ENCODE assay signal across 9 mouse cellular contexts in genomic region chr17:81481843-81482490, GRCm38 (mm10). TPM values are rescaled to one million over a fixed set of nuclear protein-coding genes. Genes with fewer than 3 reads are reported as not detected.
DNase-seq lines count a peak whose midpoint lies in the region; ATAC-seq and TF ChIP-seq lines count a peak whose summit lies in the region.
"Had no signal": no experiment of that assay in that cellular context is flagged by ENCODE, and none has a peak within 500 bp of the region (broad histone marks: within the 10 kb centered on the region; RNA-seq: fewer than 3 reads in every experiment).

No protein-coding gene starts in this region.

- H3K9me3 ChIP-seq in heart, embryonic 11.5 days (replicated peaks; ENCODE audit: control insufficient read depth, low read length), result no peaks in the 10 kb centered on the region
- no peaks in the 10 kb centered on the region for H3K9me3 ChIP-seq in midbrain, embryonic 15.5 days

- peak; percentile 5 for DNase-seq in kidney, adult 2 months
- no peak for DNase-seq in kidney, postnatal 25 days
- peak; percentile 68 to 69 for DNase-seq in cerebellum, postnatal 36 days
- no peak for DNase-seq in ovary, postnatal 10 days (ENCODE audit: low spot score)
- no peak for DNase-seq in right cerebral cortex, postnatal 4 days

- no peaks in the 10 kb centered on the region for H3K27me3 ChIP-seq in kidney, adult 2 months (replicated peaks; ENCODE audit: control insufficient read depth, insufficient read depth, low read length)
- H3K27me3 ChIP-seq in heart, embryonic 11.5 days (ENCODE audit: control insufficient read depth, insufficient read depth, low read length), result no peaks in the 10 kb centered on the region
- H3K27me3 ChIP-seq in midbrain, embryonic 15.5 days (replicated peaks), result no peaks in the 10 kb centered on the region

- H3K4me2 ChIP-seq in heart, embryonic 11.5 days, result peak overlapping the region; percentile 47
- H3K4me2 ChIP-seq in midbrain, embryonic 15.5 days, result no peak overlapping the region

- H3K9ac ChIP-seq in heart, embryonic 11.5 days (ENCODE audit: low read depth, low read length), result no peak overlapping the region
- no peak overlapping the region for H3K9ac ChIP-seq in midbrain, embryonic 15.5 days

- TF ChIP-seq CTCF in kidney, adult 2 months (conservative IDR thresholded peaks at IDR 0.05; ENCODE audit: insufficient read depth, insufficient read length, low read depth, low read length), result no peak

- H3K4me3 ChIP-seq in kidney, adult 2 months (ENCODE audit: insufficient read depth, low read depth, low read length), result no peak overlapping the region
- H3K4me3 ChIP-seq in heart, embryonic 11.5 days (ENCODE audit: low read depth, low read length), result no peak overlapping the region
- H3K4me3 ChIP-seq in midbrain, embryonic 15.5 days, result no peak overlapping the region

- no peak for TF ChIP-seq POLR2A in kidney, adult 2 months (IDR thresholded peaks at IDR 0.05; ENCODE audit: low read depth, low read length)

- ATAC-seq in heart, embryonic 11.5 days (replicated peaks; ENCODE audit: insufficient number of reproducible peaks, low FRiP score, low TSS enrichment), result no peak; the same call in 1 of the 2 replicates
- peak; percentile 38 for ATAC-seq in midbrain, embryonic 15.5 days (replicated peaks)
- ATAC-seq in megakaryocyte-erythroid progenitor cell, adult 5-6 weeks (replicated peaks; ENCODE audit: low FRiP score, low TSS enrichment, poor library complexity, severe bottlenecking), result no peak

- H3K27ac ChIP-seq in kidney, adult 2 months (ENCODE audit: insufficient read depth, low read depth, low read length), result no peak overlapping the region
- H3K27ac ChIP-seq in heart, embryonic 11.5 days (ENCODE audit: low read depth, low read length), result peak overlapping the region; percentile 75
- H3K27ac ChIP-seq in midbrain, embryonic 15.5 days, result peak overlapping the region; percentile 8; the same call in 1 of the 2 replicates

- H3K36me3 ChIP-seq in kidney, adult 2 months (ENCODE audit: control insufficient read depth, insufficient read depth, low read length), result no peaks in the 10 kb centered on the region
- H3K36me3 ChIP-seq in heart, embryonic 11.5 days (ENCODE audit: control insufficient read depth, insufficient read depth, low read length), result no peaks in the 10 kb centered on the region
- no peaks in the 10 kb centered on the region for H3K36me3 ChIP-seq in midbrain, embryonic 15.5 days (replicated peaks)

- WGBS in kidney, adult 2 months, result 89% methylated on average over 11 of the region's 11 CpGs
- 53% methylated on average over 11 of the region's 11 CpGs for WGBS in heart, embryonic 11.5 days (ENCODE audit: insufficient replicate concordance)
- WGBS in midbrain, embryonic 15.5 days, result 51% methylated on average over 11 of the region's 11 CpGs

- H3K4me1 ChIP-seq in kidney, adult 2 months (ENCODE audit: control insufficient read depth, insufficient read depth, low read length), result no peaks in the 10 kb centered on the region
- peaks cover 18% of the 10 kb centered on the region for H3K4me1 ChIP-seq in heart, embryonic 11.5 days (ENCODE audit: control insufficient read depth, insufficient read depth, low read length)
- H3K4me1 ChIP-seq in midbrain, embryonic 15.5 days, result peaks cover 9% of the 10 kb centered on the region

RNA-seq across cellular contexts. Expression of gene Gm11096, which starts 40.4 kb away (rescaled TPM):
- polyA plus RNA-seq in kidney, adult 2 months (2012; rRNA removed), result not detected in 2 replicates
- polyA plus RNA-seq in heart, embryonic 11.5 days (2014; fragmentation: Nextera tagmentation; extraction: Ambion mirVana), result not detected in 2 replicates
- polyA plus RNA-seq in midbrain, embryonic 15.5 days (2015; fragmentation: Nextera tagmentation; extraction: Ambion mirVana), result not detected in 2 replicates
- total RNA-seq in megakaryocyte-erythroid progenitor cell, adult 5-6 weeks (2014; fragmentation: Nextera tagmentation), result not detected in 2 replicates
- total RNA-seq in megakaryocyte-erythroid progenitor cell, adult 5-6 weeks (2017), result not detected in 2 replicates
- polyA plus RNA-seq: stomach, embryonic 14.5 days had no signal

Comparison
In these comparisons a context has a peak if more than half of its experiments do, and no peak if none do; other contexts are left out.
1. DNase-seq: peak in kidney, adult 2 months (single experiment) and cerebellum, postnatal 36 days (2 of 2); none in kidney, postnatal 25 days (0 of 2), ovary, postnatal 10 days (single experiment) and right cerebral cortex, postnatal 4 days (single experiment).